Mouse (Mus musculus): ENCODE results near the gene Fbxo17.

Gene Fbxo17

GRCm38 (mm10) chr7:28775129-28775528, 58.5 kb downstream of the Fbxo17 start:
- no peak for TF ChIP-seq GATA4 (IDR thresholded peaks at IDR 0.05; ENCODE audit: insufficient replicate concordance, low read length)

- no peak for TF ChIP-seq GATA4 (IDR thresholded peaks at IDR 0.05; ENCODE audit: insufficient replicate concordance, low read length)
Observed at GRCm38 (mm10) chr7:28778825-28779224, 62.2 kb downstream of the Fbxo17 start.

- no peak for TF ChIP-seq GATA4 (IDR thresholded peaks at IDR 0.05; ENCODE audit: insufficient replicate concordance, low read length)
Observed at GRCm38 (mm10) chr7:28780067-28780658, 63.6 kb downstream of the Fbxo17 start.

GRCm38 (mm10) chr7:28780857-28781256, 64.3 kb downstream of the Fbxo17 start:
- no peak for TF ChIP-seq GATA4 (IDR thresholded peaks at IDR 0.05; ENCODE audit: insufficient replicate concordance, low read length)

GRCm38 (mm10) chr7:28781261-28781663, 64.7 kb downstream of the Fbxo17 start:
- TF ChIP-seq GATA4 (IDR thresholded peaks at IDR 0.05; ENCODE audit: insufficient replicate concordance, low read length) = no peak

- no peak for TF ChIP-seq GATA4 (IDR thresholded peaks at IDR 0.05; ENCODE audit: insufficient replicate concordance, low read length)
Observed at GRCm38 (mm10) chr7:28785161-28785560, 68.6 kb downstream of the Fbxo17 start.

Measured in liver, adult (tissue).